Mouse (Mus musculus) Muller cell, postnatal 12 days (primary cell): ENCODE data around the gene Rtel1.
A peak's percentile ranks its signal among the peaks of the same experiment; 100 is the strongest.

Source experiments
- DNase-seq: peaks from one replicate; pipeline ENCODE4 v3.0.0-alpha.2; 2015; ENCODE audit errors: inconsistent ontology term

Rtel1 gene

GRCm38 (mm10) chr2:181319248-181320102 is at the start of gene Rtel1:
Gene Rtel1 (plus strand): TSS chr2:181319739.
- DNase-seq: peak; percentile 84

DNA sequence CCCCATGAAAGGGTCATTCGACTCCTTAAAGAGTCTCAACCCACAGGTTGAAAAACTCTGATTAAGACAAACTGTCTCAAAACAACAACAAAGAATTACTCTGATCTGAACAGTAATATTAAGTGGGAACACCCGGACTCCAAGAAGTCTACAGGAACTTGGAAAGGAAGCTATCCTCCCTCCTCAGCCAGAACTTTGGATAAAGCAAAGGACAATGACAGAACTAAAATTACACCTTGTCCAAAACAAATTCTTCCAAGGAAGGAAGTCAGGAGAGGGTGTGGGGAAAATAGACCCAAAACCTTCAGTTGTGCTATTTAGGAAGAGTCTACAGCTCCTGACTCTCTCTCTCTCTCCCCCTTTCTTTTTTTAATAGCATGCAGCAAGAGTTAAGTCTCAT is 47.4 kb upstream of the Rtel1 start:
- no peak for DNase-seq

GRCm38 (mm10) chr2:181273829-181274228 is 45.7 kb upstream of the Rtel1 start:
- DNase-seq: no peak

DNA sequence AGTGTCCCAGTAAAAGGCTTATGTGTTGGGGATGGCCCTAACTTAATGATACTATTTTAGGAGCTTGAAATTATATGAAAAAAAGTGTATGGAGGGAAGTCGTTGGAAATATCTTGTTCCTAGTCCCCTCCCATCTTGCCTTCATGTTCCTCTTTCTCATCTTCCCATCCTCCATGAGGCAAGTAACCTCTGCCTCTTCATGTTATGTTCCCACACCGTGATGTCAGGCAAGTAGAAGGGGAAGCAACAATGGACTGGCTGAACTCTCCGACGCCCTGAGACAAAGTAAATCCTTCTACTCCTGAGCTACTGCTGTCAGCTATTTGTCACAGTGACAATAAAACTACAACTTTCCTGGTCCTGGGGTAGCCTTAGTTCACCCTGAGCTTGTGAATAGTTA is 44.9 kb upstream of the Rtel1 start:
- DNase-seq: no peak

DNA sequence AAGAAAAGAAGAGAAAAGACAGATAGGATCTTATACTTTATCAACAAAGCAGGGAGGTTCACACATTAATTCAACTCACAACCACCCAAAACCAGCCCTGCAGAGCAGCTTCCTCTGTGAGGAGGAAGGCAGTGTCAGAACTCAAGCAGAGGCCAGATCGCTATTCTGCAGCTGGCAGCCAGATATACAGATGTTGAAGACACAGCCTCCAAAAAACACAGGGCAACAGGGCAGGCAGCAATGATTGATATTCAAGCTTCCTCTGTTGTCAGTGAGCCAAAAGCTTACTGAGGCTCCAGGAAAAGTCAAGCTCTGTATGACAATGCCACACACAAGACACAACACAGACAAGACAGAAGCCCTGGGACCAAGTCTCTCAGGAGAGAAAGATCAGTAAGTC is 42.8 kb upstream of the Rtel1 start:
- DNase-seq: no peak

DNA sequence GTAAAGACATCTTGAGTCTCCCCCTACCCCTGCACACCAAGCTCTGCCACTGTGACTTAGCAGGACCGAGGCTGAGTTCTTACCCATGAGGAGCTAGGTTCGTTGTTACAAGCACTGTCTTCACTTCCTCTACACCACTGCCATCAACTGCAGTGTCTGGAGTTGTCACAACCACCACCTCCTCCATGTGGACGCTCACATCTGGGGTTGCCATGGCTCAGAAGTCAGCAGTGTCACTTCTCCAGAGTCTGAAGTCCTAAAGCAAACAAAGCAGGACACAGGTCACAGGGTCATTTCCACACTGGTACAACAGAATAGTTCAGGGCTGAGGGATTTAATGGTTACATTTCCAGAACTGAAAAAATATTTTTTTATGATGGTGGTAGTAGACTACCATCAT is 41.7 kb upstream of the Rtel1 start:
- DNase-seq: no peak

DNA sequence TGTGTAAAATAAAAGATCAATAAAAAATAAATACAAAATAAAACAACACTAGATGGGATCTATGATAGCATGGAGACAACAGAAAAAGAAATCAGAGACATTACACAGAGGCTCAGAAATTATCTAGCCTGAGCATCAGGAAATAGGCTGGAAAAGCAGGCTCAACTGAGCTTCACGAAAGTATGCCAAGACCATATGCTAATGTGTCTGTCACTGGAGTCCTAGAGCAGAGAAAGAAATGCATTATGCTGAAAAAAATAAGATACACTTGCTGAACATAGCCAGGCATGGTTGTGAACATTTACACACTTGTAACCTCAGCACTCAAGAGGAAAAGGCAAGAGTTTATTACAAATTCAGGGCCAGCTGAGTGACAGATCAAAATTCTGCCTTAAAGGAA is 39.6 kb upstream of the Rtel1 start:
- DNase-seq: no peak

DNA sequence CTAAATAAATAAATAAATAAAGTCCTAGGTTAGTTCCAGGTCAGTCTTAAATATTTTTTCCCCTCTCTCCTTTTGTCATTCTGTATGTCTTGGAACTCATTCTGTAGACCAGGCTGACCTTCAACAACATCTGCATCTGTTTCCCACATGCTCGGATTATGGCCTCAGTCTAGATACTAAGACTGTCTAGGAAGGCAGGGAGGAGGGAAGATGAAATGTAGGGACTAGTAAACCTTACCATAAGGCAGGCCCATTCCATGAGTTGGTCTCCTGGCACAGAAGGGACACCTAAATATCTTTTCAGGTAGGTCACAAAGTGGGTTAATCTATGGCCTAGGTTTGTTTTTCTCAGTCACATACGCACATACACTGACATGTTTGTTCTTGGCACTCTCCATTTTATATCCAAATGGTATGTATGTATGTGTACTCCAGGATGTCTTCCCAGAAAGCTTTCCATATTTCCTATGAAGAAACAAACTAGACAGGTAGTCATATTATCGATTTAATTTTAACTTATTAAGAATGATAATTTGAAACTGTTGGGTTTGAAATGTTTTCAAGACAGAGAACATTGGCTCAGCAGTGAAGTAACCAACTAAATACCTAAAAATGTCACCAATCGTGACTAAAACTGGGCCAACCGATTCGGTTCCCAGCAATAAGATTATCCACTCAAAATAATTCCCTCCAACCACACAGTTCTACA is 32.8 kb upstream of the Rtel1 start:
- DNase-seq: peak; percentile 10

DNA sequence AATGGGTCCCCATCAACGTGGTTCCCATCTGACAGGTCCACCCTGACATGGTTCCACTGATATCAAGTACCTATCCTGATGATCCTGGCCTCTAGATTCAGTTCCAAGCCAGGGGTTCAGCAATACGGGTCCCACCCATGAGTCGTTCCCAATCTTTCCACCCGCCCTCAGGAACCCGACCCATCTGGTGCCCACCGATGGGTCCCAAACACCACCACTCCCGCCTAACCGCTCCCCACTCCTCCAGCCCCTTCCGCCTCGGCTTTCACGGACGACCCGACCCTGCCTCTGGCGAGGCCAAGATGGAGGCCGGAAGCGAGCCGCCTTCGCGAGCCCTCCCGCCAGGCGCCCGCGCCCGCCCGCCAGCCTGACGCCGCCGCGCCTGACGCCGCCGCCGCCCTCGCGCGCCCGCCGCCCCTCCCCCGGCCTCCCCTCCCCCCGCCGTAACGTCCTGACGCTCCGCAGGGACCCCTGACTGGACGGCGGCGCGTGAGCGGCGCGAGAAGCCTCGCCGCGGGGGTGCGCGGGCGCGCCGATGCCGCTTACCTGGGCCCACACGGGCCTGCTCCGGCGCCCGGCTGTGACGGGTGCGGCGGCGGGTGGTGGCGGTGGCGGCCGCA is 32.1 kb upstream of the Rtel1 start:
- DNase-seq: peak; percentile 82

DNA sequence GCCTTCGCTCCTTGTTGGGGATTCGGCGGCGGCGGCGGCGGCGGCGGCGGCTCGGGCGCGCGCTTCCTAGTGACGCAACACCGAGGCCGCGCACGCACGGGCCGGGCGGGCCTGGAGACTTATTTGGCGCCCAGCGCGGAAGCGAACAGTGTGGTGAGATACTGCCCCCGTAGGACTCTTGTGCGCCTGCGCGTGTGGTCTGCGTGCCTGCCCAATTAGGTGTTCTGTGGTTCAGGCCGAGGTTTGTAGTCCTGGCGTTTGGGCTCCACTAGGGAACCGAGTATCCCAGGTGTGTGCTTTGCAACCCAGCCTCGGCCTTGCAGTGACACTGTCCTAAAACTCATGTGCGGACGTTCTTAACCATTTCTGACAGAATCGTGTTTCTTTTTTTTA is 31.6 kb upstream of the Rtel1 start, which contains the start of gene Gmeb2:
Gene Gmeb2, minus strand, starts transcription at position 78 of the 393 bp plus-strand sequence.
- peak; percentile 96 for DNase-seq

GRCm38 (mm10) chr2:181288691-181289090 is 30.8 kb upstream of the Rtel1 start:
- peak; percentile 19 for DNase-seq

- no peak for DNase-seq
Measured at GRCm38 (mm10) chr2:181290937-181291336, 28.6 kb upstream of the Rtel1 start.

DNA sequence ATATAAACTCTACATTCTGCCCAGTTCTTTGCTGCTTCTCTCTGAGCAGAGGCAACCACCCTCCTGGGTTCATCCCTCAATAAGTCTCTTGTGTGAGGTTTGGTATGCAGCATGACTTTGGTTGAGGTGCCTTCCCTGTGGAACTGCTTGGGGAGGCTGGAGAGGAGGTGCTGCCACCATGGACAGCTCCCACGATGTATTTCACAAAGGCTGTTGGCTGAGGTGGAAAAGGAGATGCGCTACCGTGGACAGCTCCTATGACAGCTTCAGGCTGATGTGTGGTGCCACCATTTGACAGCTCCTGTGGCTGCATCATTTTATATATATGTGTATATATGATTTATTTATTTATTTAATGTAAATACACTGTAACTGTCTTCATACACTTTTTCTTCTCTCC is 17.5 kb upstream of the Rtel1 start:
- DNase-seq: peak; percentile 26

GRCm38 (mm10) chr2:181304944-181305343 is 14.6 kb upstream of the Rtel1 start:
- no peak for DNase-seq

DNA sequence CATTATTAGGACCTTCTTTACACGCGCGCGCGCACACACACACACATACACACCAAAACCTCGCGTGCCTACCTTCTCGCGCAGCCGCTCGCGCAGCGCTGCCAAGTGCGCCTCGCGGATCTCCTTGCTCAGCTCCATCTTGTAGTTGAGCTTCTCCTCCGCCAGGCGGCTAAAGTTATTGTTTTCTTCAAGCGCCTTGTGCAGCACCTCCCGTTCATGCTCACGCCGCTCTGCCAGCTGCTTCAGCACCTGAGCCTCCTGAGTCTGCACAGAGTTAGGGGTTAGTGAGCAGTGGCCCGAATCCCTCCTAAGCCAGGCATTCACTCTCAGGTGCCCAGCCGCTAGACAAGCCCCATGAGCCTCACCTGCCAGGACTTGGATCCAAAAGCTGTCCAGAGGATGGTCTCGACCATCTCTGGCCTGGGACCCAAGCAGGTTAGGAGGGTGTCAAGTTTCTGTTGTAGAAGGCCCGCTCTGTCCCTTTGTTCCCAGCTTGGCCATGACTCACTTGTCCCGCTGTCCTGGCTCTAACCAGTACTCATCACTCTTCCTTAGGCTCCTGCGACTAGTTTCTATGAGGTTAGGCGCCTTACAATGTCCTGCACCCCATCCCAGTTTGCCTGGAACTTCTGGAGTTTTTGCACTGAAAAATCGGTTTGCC is 12.3 kb upstream of the Rtel1 start:
- no peak for DNase-seq

GRCm38 (mm10) chr2:181312435-181312834 is 7.1 kb upstream of the Rtel1 start:
- no peak for DNase-seq

GRCm38 (mm10) chr2:181313006-181313343 is 6.6 kb upstream of the Rtel1 start:
- DNase-seq: no peak

- DNase-seq: no peak
Measured at GRCm38 (mm10) chr2:181313344-181314079, 6.0 kb upstream of the Rtel1 start.

DNA sequence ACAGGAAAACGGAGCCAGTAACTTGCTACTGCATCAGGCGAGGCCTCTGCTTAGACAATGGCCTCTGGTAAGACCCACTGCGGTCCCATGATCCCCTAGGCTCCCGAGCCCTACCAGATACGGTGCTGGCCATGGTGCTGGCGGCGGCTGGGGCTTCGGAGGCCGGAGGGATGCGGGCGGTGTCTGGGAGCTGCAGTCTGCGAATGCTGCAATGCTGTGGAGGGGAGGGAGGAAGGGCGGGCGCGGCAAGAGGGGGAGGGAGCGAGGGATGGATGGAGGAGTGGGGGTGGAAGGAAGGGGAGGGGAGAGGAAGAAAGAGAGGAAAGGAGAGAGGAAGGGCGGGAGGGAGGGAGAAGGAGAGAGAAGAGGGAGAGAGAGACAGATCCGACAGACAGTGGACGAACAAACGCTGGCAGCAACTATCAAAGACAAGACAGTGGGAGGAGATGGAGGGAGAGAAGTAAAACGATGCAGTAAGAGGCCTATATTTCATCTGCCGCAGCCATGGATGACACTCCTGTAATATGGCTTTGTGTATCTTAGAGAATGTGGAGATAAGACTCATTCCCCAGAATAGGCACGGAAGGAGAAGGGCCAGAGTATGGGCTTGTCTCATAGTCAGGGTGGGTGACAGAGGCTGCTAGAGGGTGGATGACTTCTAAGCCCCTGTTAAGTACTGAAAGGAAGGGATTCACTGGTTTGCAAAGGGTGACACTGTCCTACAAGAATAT is 5.3 kb upstream of the Rtel1 start, which contains the start of gene Stmn3:
Gene Stmn3, minus strand, starts transcription at position 421 of the 731 bp plus-strand sequence.
- DNase-seq: peak; percentile 76

DNA sequence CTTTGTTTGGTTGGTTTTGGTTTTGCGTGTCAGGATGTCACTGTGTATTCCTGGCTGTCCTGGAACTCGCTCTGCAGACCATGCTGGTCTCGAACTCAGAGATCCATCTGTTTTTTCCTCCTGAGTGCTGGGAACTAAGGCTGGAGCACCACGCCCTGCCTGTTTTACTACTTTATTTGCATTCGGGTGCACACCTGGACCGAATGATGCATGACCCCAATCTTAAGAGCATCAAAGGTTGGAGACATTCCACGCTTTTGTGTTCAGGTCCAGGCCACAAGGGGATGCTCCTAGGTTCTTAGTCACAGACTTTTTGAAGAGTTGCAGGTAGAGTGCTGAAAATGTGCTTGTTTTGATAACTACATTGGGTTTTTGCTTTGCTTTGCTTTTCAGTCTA is 562 bp downstream of the Rtel1 start:
- DNase-seq: no peak

DNA sequence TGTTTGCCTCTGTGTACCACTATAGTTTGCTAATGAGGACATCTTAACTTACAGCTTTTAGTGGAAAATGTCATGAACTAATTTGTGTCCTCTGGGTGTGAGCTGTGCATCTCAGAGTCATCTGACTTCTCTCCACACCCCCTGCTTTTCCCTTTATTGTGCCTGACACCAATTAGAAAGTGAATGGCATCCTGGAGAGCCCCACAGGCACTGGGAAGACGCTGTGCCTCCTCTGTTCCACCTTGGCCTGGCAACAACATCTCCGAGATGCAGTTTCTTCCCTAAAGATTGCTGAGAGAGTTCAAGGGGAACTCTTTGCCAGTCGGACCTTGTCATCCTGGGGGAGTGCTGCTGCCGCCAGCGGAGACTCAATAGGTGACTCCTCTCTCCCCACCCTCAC is 2.6 kb downstream of the Rtel1 start:
- DNase-seq: no peak
